Mouse (Mus musculus): ENCODE data around the gene Cenpq. TPM values are rescaled to one million over a fixed set of nuclear protein-coding genes. Genes with fewer than 3 reads are reported as not detected.

The Cenpq gene
- polyA plus RNA-seq, 1 experiment, result 4.7 TPM

DNA sequence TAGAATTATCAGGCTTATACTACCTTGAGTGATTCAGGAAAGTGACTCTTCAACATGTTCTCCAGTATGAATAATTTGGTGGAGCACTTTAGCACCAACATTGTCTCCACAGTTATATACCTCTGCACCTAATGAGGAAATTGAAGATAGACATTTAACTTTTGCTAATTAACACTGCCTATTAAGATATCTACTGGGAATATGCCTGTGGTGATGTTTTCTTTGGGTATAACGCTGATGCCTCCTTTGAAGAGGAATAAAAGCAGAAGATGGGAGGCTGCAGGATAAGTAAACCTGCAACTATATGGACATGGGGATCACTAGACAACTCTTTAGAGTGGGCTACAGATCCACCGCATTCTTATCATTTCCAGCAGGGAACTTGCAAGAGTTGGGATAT lies 20.6 kb downstream of the Cenpq start, which contains the start of gene Glyatl3:
Gene Glyatl3, minus strand, starts transcription at position 101 of the 400 bp plus-strand sequence.
- Histone ChIP-seq H3K79me2 (ENCODE audit: control insufficient read depth, insufficient read depth) (no peaks in the 10 kb centered on the region), H3K79me3 (ENCODE audit: low read depth) (no peaks in the 10 kb centered on the region), H3K27me3 (ENCODE audit: control insufficient read depth, insufficient read depth, insufficient read length) (no peaks in the 10 kb centered on the region), H3ac (ENCODE audit: control insufficient read depth, insufficient read length, low read depth) (no peak within 1 kb of the TSS), H3K36me3 (ENCODE audit: control insufficient read depth, insufficient read depth) (no peaks in the 10 kb centered on the region), H3K4me3 (ENCODE audit: insufficient read depth, poor library complexity, severe bottlenecking) (no peak within 1 kb of the TSS)
- TF ChIP-seq USF1 (IDR thresholded peaks at IDR 0.05; ENCODE audit: low read depth) (no peak), CTCF (IDR thresholded peaks at IDR 0.05; ENCODE audit: control insufficient read depth, insufficient read depth, insufficient read length) (no peak), CEBPB (IDR thresholded peaks at IDR 0.05; ENCODE audit: low read depth) (no peak), MYOG (IDR thresholded peaks at IDR 0.05; ENCODE audit: control insufficient read depth, extremely low read depth, insufficient read length) (no peak)

- Histone ChIP-seq H3ac (ENCODE audit: control insufficient read depth, insufficient read length, low read depth) (no peak overlapping the region), H3K4me3 (ENCODE audit: insufficient read depth, poor library complexity, severe bottlenecking) (no peak overlapping the region), H3K27me3 (ENCODE audit: control insufficient read depth, insufficient read depth, insufficient read length) (no peaks in the 10 kb centered on the region), H3K79me2 (ENCODE audit: control insufficient read depth, insufficient read depth) (no peaks in the 10 kb centered on the region), H3K79me3 (ENCODE audit: low read depth) (no peaks in the 10 kb centered on the region), H3K36me3 (ENCODE audit: control insufficient read depth, insufficient read depth) (no peaks in the 10 kb centered on the region)
- TF ChIP-seq FOSL1 (IDR thresholded peaks at IDR 0.05; ENCODE audit: insufficient read depth, low read length, poor library complexity, severe bottlenecking), result no peak
- no peak for TF ChIP-seq CTCF (IDR thresholded peaks at IDR 0.05; ENCODE audit: control insufficient read depth, insufficient read depth, insufficient read length)
- no peak for TF ChIP-seq USF1 (IDR thresholded peaks at IDR 0.05; ENCODE audit: low read depth)
- TF ChIP-seq CEBPB (IDR thresholded peaks at IDR 0.05; ENCODE audit: low read depth), result no peak
- no peak for TF ChIP-seq MYOD1 (IDR thresholded peaks at IDR 0.05; ENCODE audit: control insufficient read depth, insufficient read length, low read depth)
- no peak for TF ChIP-seq MYOG (IDR thresholded peaks at IDR 0.05; ENCODE audit: control insufficient read depth, extremely low read depth, insufficient read length)
- TF ChIP-seq MAX (IDR thresholded peaks at IDR 0.05), result no peak
Observed at GRCm38 (mm10) chr17:40904721-40905154, 30.1 kb downstream of the Cenpq start.

DNA sequence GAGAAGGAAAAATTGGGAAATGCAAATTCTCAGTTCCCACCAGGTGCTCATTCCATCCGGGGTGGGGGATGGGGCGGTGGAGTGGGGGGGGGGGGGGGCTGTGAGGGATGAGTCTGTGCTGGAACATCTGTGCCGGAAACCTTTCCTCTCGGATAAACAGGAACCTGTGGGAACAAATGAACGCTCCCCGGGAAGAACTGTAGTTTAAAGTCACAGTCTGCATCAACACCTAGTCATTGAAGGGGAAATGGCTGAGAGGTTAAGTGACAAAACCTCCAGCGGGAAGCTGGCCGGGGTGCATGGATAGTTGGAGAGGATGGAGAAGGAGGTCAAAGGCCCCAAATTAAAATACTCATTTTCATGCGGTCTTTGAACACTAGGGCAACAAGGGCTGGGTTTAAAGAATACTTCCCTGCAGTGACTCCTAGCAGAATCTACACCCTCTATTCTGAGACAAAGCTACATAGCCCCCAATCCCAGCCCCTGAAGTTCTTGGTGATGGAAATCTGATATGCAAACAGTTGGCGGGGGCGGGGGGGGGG lies 30.7 kb downstream of the Cenpq start:
- Histone ChIP-seq H3K79me3 (ENCODE audit: low read depth) (no peaks in the 10 kb centered on the region), H3K27me3 (ENCODE audit: control insufficient read depth, insufficient read depth, insufficient read length) (no peaks in the 10 kb centered on the region), H3K36me3 (ENCODE audit: control insufficient read depth, insufficient read depth) (no peaks in the 10 kb centered on the region), H3K79me2 (ENCODE audit: control insufficient read depth, insufficient read depth) (no peaks in the 10 kb centered on the region), H3K4me3 (ENCODE audit: insufficient read depth, poor library complexity, severe bottlenecking) (no peak overlapping the region), H3ac (ENCODE audit: control insufficient read depth, insufficient read length, low read depth) (no peak overlapping the region)
- no peak for TF ChIP-seq MYOG (IDR thresholded peaks at IDR 0.05; ENCODE audit: control insufficient read depth, extremely low read depth, insufficient read length)
- TF ChIP-seq USF1 (IDR thresholded peaks at IDR 0.05; ENCODE audit: low read depth), result no peak
- no peak for TF ChIP-seq CTCF (IDR thresholded peaks at IDR 0.05; ENCODE audit: control insufficient read depth, insufficient read depth, insufficient read length)
- no peak for TF ChIP-seq MAX (IDR thresholded peaks at IDR 0.05)

DNA sequence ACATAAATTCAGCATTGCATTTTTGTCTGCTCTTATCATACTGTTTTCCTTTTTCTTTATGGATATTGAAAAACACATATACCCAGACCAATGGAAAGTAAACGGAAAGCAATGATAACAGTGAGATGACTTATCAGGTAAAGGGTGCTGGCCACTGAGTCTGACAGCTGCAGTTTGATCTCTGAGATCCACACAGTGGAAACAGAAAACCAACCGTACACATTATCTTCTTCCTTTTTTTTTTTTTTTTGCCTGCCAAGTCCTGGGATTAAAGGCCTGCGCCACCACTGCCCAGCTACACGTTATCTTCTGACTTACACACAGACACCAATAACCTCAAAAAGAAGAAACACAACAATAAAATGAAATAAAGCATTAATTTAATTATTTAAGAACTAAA lies 31.5 kb downstream of the Cenpq start:
- no peaks in the 10 kb centered on the region for H3K27me3 ChIP-seq (ENCODE audit: control insufficient read depth, insufficient read depth, insufficient read length)
- H3ac ChIP-seq (ENCODE audit: control insufficient read depth, insufficient read length, low read depth), result no peak overlapping the region
- no peaks in the 10 kb centered on the region for H3K79me2 ChIP-seq (ENCODE audit: control insufficient read depth, insufficient read depth)
- H3K4me3 ChIP-seq (ENCODE audit: insufficient read depth, poor library complexity, severe bottlenecking), result no peak overlapping the region
- no peaks in the 10 kb centered on the region for H3K79me3 ChIP-seq (ENCODE audit: low read depth)
- no peak for TF ChIP-seq MYOD1 (IDR thresholded peaks at IDR 0.05; ENCODE audit: control insufficient read depth, insufficient read length, low read depth)
- H3K36me3 ChIP-seq (ENCODE audit: control insufficient read depth, insufficient read depth), result no peaks in the 10 kb centered on the region

DNA sequence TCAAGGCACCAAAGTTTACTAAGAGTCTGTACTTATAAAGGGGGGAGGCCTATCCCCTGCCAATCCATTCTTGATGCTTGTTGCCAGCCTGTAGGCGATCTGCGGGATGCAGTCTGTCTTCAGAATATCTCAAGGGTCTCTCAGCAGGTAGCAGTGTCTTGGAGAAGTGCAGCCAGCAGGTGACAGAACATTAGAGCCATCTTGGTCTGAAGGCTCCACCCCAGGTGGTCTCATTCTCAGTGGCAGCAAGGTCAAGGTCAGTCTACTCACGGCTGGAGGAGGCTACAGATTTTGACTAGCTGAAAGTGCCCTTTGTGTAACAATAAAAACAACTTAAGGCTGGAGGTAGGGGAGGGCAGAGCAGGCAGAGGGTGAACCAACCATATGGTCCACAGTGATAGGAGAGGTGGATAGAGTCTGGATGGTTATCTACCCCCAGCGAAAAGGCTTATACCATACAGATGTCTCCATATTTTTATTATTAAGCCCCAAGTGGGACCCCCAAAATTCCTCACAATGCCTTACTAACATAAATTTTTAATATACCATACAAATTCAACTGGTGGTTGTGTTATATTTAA lies 35.0 kb downstream of the Cenpq start:
- H3K36me3 ChIP-seq (ENCODE audit: control insufficient read depth, insufficient read depth), result no peaks in the 10 kb centered on the region
- H3K27me3 ChIP-seq (ENCODE audit: control insufficient read depth, insufficient read depth, insufficient read length), result no peaks in the 10 kb centered on the region
- no peak for TF ChIP-seq FOSL1 (IDR thresholded peaks at IDR 0.05; ENCODE audit: insufficient read depth, low read length, poor library complexity, severe bottlenecking)
- no peaks in the 10 kb centered on the region for H3K79me3 ChIP-seq (ENCODE audit: low read depth)
- H3ac ChIP-seq (ENCODE audit: control insufficient read depth, insufficient read length, low read depth), result no peak overlapping the region
- no peak overlapping the region for H3K4me3 ChIP-seq (ENCODE audit: insufficient read depth, poor library complexity, severe bottlenecking)
- H3K79me2 ChIP-seq (ENCODE audit: control insufficient read depth, insufficient read depth), result no peaks in the 10 kb centered on the region

DNA sequence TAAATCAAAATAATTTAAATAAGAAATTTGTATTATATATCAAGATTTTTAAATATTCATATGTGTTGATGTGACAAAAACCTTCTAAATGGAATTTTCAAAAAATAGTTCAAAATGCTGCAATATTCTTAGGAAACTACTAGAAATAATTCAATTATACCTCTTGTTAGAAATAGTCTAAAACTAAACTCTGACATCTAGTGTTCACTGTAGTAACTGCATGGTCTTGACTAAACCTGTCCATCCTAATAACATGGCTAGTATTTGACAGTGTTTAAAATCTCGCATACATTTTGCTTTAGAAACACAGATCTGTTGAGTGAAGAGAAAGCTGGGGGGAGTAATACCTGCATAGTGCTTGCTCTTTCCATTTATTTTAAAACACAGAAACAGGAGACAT lies 38.0 kb downstream of the Cenpq start:
- Histone ChIP-seq H3K27me3 (ENCODE audit: control insufficient read depth, insufficient read depth, insufficient read length) (no peaks in the 10 kb centered on the region), H3K4me3 (ENCODE audit: insufficient read depth, poor library complexity, severe bottlenecking) (no peak overlapping the region), H3K79me2 (ENCODE audit: control insufficient read depth, insufficient read depth) (no peaks in the 10 kb centered on the region), H3ac (ENCODE audit: control insufficient read depth, insufficient read length, low read depth) (no peak overlapping the region), H3K36me3 (ENCODE audit: control insufficient read depth, insufficient read depth) (no peaks in the 10 kb centered on the region), H3K79me3 (ENCODE audit: low read depth) (no peaks in the 10 kb centered on the region)
- TF ChIP-seq MYOG (IDR thresholded peaks at IDR 0.05; ENCODE audit: control insufficient read depth, extremely low read depth, insufficient read length) (no peak), FOSL1 (IDR thresholded peaks at IDR 0.05; ENCODE audit: insufficient read depth, low read length, poor library complexity, severe bottlenecking) (no peak), CEBPB (IDR thresholded peaks at IDR 0.05; ENCODE audit: low read depth) (no peak), CTCF (IDR thresholded peaks at IDR 0.05; ENCODE audit: control insufficient read depth, insufficient read depth, insufficient read length) (no peak), USF1 (IDR thresholded peaks at IDR 0.05; ENCODE audit: low read depth) (no peak), MAX (IDR thresholded peaks at IDR 0.05) (no peak), MYOD1 (IDR thresholded peaks at IDR 0.05; ENCODE audit: control insufficient read depth, insufficient read length, low read depth) (no peak)
